Mouse (Mus musculus) limb, embryonic 14.5 days (tissue): ENCODE results near the gene Abca2. TPM values are rescaled to one million over a fixed set of nuclear protein-coding genes. Genes with fewer than 3 reads are reported as not detected.

ENCODE experiments used
- ATAC-seq: fragments of 200-750 bp; cut with Nextera tagmentation; 2 replicates; pipeline ENCODE4 v1.8.0; 2017; ENCODE audit warnings: low read depth, moderate number of reproducible peaks, moderate TSS enrichment; ENCODE audit not compliant: low FRiP score
- DNase-seq: peaks from one replicate; pipeline ENCODE4 v3.0.0-alpha.2; 2015; ENCODE audit warnings: low spot score
- H3K27ac ChIP-seq: fragments of 300-500 bp; sonication (generic); replicated peaks from 2 replicates; pipeline ENCODE4 v1.5.1; 2014; ENCODE audit warnings: low read depth, mild to moderate bottlenecking, low read length, moderate library complexity, mixed read lengths
- H3K27me3 ChIP-seq: fragments of 300-500 bp; sonication (generic); 2 replicates; pipeline ENCODE4 v1.6.1; 2014; ENCODE audit warnings: low read length, mixed read lengths; ENCODE audit not compliant: control insufficient read depth, insufficient read depth
- H3K36me3 ChIP-seq: fragments of 300-500 bp; sonication (generic); 2 replicates; pipeline ENCODE4 v1.6.1; 2014; ENCODE audit warnings: mild to moderate bottlenecking, low read length, moderate library complexity, mixed read lengths; ENCODE audit not compliant: control insufficient read depth, insufficient read depth
- H3K4me1 ChIP-seq: fragments of 300-500 bp; sonication (generic); 2 replicates; pipeline ENCODE4 v1.6.1; 2014; ENCODE audit warnings: antibody characterized with exemption, low read length, mixed read lengths; ENCODE audit not compliant: control insufficient read depth, insufficient read depth
- H3K4me2 ChIP-seq: fragments of 300-500 bp; sonication (generic); replicated peaks from 2 replicates; pipeline ENCODE4 v1.6.1; 2014; ENCODE audit warnings: low read depth, mild to moderate bottlenecking, low read length, moderate library complexity; ENCODE audit not compliant: severe bottlenecking
- H3K4me3 ChIP-seq: fragments of 300-500 bp; sonication (generic); replicated peaks from 2 replicates; pipeline ENCODE4 v1.5.1; 2014; ENCODE audit warnings: low read length
- H3K9ac ChIP-seq: fragments of 300-500 bp; sonication (generic); 2 replicates; pipeline ENCODE4 v1.6.1; 2014; ENCODE audit warnings: mild to moderate bottlenecking, low read depth, low read length, moderate library complexity; ENCODE audit not compliant: severe bottlenecking
- H3K9me3 ChIP-seq: fragments of 300-500 bp; sonication (generic); 2 replicates; pipeline ENCODE4 v1.6.1; 2016; ENCODE audit warnings: low read length; ENCODE audit not compliant: control insufficient read depth
- POLR2A ChIP-seq: fragments of 200-500 bp; IDR thresholded peaks from 2 replicates; pipeline ENCODE4 v1.8.0; 2012; ENCODE audit warnings: inconsistent platforms, mild to moderate bottlenecking, moderate library complexity, borderline replicate concordance; ENCODE audit not compliant: insufficient read depth, insufficient read length; ENCODE audit errors: extremely low read depth
- WGBS: fragments of 180-500 bp; shearing (Covaris S2); extraction: QIAGEN DNeasy Blood & Tissue Kit; methylation state at CpG from one replicate; pipeline ENCODE4 v1.1.7; 2014; 5-methylcytosine and 5-hydroxymethylcytosine counted together
- polyA plus RNA-seq, 2 experiments: library from polyadenylated mRNA; depleted of rRNA in 1 of 2; stranded (reverse) in 1 of 2; unstranded in 1 of 2; fragments of >200 nt; fragmentation: Nextera tagmentation in 1 of 2; extraction: Ambion mirVana in 1 of 2; gene quantifications; 2 replicates each; pipeline versions ENCODE4 v1.2.1 to v1.2.3; 2012 to 2014

The Abca2 gene
- polyA plus RNA-seq, 2 experiments, result 5.9 to 15.3 TPM

DNA sequence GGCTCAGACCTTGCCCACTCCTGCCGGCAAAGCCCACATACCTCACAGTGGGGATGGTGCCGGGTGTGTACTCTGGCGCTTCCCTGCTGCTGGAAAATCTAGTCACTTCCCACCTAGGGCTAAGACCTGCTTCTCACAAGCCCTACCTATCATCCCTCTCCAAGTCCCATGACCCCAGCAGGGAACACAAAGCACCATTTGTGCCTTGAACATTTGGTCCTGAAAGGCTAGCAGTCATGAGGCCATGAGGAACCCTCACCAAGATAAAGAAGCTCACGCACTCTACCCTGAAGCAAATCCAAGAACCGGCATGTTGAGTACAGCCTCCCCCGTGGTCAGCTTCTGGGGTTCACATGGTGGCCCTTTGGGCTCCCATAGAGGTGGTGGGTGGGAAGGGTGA lies 41.5 kb downstream of the Abca2 start, which contains the start of gene Ptgds:
Ptgds (minus strand) TSS at position 78 of the 400 bp plus-strand sequence.
- Histone ChIP-seq H3K9ac (no peak within 1 kb of the TSS), H3K9me3 (no peaks in the 10 kb centered on the region), H3K4me1 (peaks cover 9% of the 10 kb centered on the region; the same call in 1 of the 2 replicates), H3K4me2 (no peak within 1 kb of the TSS), H3K36me3 (no peaks in the 10 kb centered on the region), H3K27me3 (no peaks in the 10 kb centered on the region), H3K27ac (no peak within 1 kb of the TSS), H3K4me3 (no peak within 1 kb of the TSS)
- ATAC-seq (no peak), DNase-seq (no peak)
- 48% methylated on average over 6 of the region's 6 CpGs for WGBS
- no peak for TF ChIP-seq POLR2A

DNA sequence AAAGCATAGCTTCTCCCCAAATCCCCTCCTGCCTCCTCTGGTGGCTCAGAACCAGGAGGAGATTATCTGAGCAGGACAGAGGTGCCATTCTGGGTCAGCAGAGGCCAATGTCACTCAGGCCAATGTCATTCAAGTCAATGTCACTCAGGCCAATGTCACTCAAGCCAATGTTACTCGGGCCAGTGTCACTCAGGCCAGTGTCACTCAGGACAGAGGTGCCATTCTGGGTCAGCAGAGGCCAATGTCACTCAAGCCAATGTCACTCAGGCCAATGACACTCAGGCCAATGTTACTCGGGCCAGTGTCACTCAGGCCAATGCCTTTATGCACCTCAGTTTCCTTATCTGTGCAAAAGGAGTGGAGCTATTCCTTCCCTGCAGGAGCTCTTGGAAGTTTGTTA lies 44.0 kb downstream of the Abca2 start:
- no peak overlapping the region for H3K27ac ChIP-seq
- DNase-seq (no peak), ATAC-seq (no peak)
- H3K9me3 ChIP-seq, result no peaks in the 10 kb centered on the region
- WGBS, result 72% methylated on average over 2 of the region's 2 CpGs
- no peaks in the 10 kb centered on the region for H3K36me3 ChIP-seq
- TF ChIP-seq POLR2A, result no peak
- H3K9ac ChIP-seq, result no peak overlapping the region
- H3K4me3 ChIP-seq, result no peak overlapping the region
- H3K4me1 ChIP-seq, result peaks cover 6% of the 10 kb centered on the region; the same call in 1 of the 2 replicates
- H3K27me3 ChIP-seq, result no peaks in the 10 kb centered on the region
- H3K4me2 ChIP-seq, result no peak overlapping the region

DNA sequence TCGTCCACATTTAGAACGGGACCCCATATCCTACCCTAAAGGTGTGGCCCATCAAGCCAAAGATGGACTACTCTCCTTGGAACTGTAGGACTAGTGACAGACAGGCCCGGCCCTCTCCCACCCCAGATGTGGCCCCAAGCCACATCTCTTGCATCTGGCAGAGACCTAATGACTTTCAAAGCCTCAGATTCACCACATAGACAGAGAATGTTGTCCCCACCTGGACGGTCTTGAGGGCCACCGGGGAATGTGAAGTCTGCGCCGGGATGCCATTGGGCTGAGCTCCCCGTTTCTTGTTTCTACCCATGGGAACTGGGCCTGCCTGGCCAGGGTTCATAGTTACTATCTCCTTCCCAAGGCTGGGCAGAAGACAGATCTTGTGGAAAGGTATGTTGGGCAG lies 49.0 kb downstream of the Abca2 start:
- Histone ChIP-seq H3K4me1 (no peaks in the 10 kb centered on the region), H3K36me3 (no peaks in the 10 kb centered on the region), H3K4me2 (no peak overlapping the region), H3K4me3 (no peak overlapping the region), H3K27me3 (no peaks in the 10 kb centered on the region), H3K9me3 (no peaks in the 10 kb centered on the region), H3K9ac (no peak overlapping the region), H3K27ac (no peak overlapping the region)
- no peak for DNase-seq
- no peak for ATAC-seq
- 90% methylated on average over 8 of the region's 8 CpGs for WGBS
- TF ChIP-seq POLR2A, result no peak

DNA sequence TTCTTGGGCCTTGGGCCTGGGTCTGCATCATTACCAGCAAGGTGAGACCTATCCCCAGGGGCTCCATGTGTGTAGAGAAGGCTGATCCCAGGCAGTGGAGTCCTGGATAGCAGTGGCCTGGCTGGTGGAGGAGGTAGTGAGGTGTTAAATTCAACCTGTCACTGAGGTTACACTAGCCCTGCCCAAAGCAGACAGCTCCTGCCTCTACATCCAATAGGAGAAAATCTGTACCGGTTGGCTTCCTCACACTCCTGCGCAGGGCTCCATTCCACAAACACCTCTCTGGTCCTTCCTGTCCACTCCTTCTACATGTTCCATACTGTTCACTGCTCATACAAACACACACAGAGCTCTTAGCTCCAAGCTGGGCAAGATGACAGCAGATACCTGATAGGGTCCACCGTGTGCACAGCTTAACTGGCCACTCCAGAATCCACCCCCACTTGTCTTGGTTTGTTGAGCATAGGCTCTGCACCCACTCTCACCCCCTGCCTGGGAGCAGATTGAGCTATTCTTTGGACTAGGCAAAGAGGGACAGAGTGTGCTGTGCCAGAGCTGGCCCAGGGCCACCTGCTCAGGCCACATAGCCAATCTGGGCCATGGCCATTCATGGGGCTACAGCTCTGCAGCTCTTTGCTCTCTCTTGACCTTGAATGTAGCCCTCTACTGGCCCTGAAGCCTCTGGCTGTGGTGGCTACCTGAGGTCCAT lies 49.6 kb downstream of the Abca2 start:
- Histone ChIP-seq H3K4me1 (no peaks in the 10 kb centered on the region), H3K9ac (no peak overlapping the region), H3K9me3 (no peaks in the 10 kb centered on the region), H3K36me3 (no peaks in the 10 kb centered on the region), H3K27ac (no peak overlapping the region), H3K27me3 (no peaks in the 10 kb centered on the region), H3K4me2 (no peak overlapping the region), H3K4me3 (no peak overlapping the region)
- DNase-seq, result no peak
- no peak for TF ChIP-seq POLR2A
- no peak for ATAC-seq
- WGBS, result 92% methylated on average over 3 of the region's 3 CpGs

GRCm38 (mm10) chr2:25479551-25480311 lies 51.2 kb downstream of the Abca2 start:
- H3K4me1 ChIP-seq, result no peaks in the 10 kb centered on the region
- no peaks in the 10 kb centered on the region for H3K36me3 ChIP-seq
- no peak overlapping the region for H3K4me3 ChIP-seq
- 55% methylated on average over 10 of the region's 10 CpGs for WGBS
- no peak overlapping the region for H3K4me2 ChIP-seq
- H3K9ac ChIP-seq, result no peak overlapping the region
- H3K27me3 ChIP-seq, result no peaks in the 10 kb centered on the region
- ATAC-seq (no peak), DNase-seq (peak; percentile 34)
- H3K27ac ChIP-seq, result no peak overlapping the region
- no peaks in the 10 kb centered on the region for H3K9me3 ChIP-seq
- TF ChIP-seq POLR2A, result no peak
